Mouse (Mus musculus) testis, adult 2 months (tissue): ENCODE results near the gene Tiam1. TPM values are rescaled to one million over a fixed set of nuclear protein-coding genes. Genes with fewer than 3 reads are reported as not detected.

Experiments used
- H3K27ac ChIP-seq: fragments of 200-500 bp; 2 replicates; pipeline ENCODE4 v1.5.1; 2012; ENCODE audit warnings: low read depth, low read length; ENCODE audit not compliant: control insufficient read depth, insufficient read depth
- H3K27me3 ChIP-seq: fragments of 200-500 bp; 2 replicates; pipeline ENCODE4 v1.6.1; 2012; ENCODE audit warnings: mild to moderate bottlenecking, low read length, moderate library complexity; ENCODE audit not compliant: control insufficient read depth, insufficient read depth
- H3K36me3 ChIP-seq: fragments of 200-500 bp; 2 replicates; pipeline ENCODE4 v1.6.1; 2012; ENCODE audit warnings: mild to moderate bottlenecking, low read length; ENCODE audit not compliant: control insufficient read depth, insufficient read depth
- H3K4me1 ChIP-seq: fragments of 200-500 bp; 2 replicates; pipeline ENCODE4 v1.6.1; 2012; ENCODE audit warnings: low read length; ENCODE audit not compliant: control insufficient read depth, insufficient read depth
- H3K4me3 ChIP-seq: fragments of 200-500 bp; 2 replicates; pipeline ENCODE4 v1.5.1; 2012; ENCODE audit warnings: low read depth, mild to moderate bottlenecking, low read length, moderate library complexity, mixed read lengths; ENCODE audit not compliant: control insufficient read depth
- CTCF ChIP-seq: fragments of 200-500 bp; IDR thresholded peaks from 2 replicates; pipeline ENCODE4 v1.5.1; 2012; ENCODE audit warnings: low read depth, mild to moderate bottlenecking, inconsistent platforms, low read length, moderate library complexity; ENCODE audit not compliant: control insufficient read depth, insufficient read depth, insufficient replicate concordance
- POLR2A ChIP-seq: fragments of 200-500 bp; IDR thresholded peaks from 2 replicates; pipeline ENCODE4 v1.6.1; 2012; ENCODE audit warnings: low read depth, mild to moderate bottlenecking, inconsistent platforms, low read length, moderate library complexity; ENCODE audit not compliant: control insufficient read depth
- polyA plus RNA-seq: library from polyadenylated mRNA; depleted of rRNA; stranded (reverse); fragments of >200 nt; gene quantifications from 2 replicates; pipeline ENCODE4 v1.2.3, GENCODE M21; 2012; rRNA removed

Tiam1 gene
- polyA plus RNA-seq = 6.6 and 9.6 TPM in 2 replicates

GRCm38 (mm10) chr16:90143760-90144516 is at the start of gene Tiam1:
Tiam1 (minus strand) TSS chr16:90143769.
- Histone ChIP-seq H3K36me3 (no peaks in the 10 kb centered on the region), H3K27me3 (no peaks in the 10 kb centered on the region), H3K4me3 (peak within 1 kb of the TSS; percentile 78), H3K27ac (peak within 1 kb of the TSS; percentile 64), H3K4me1 (peaks cover 10% of the 10 kb centered on the region)
- TF ChIP-seq CTCF (no peak), POLR2A (peak; percentile 67)

- Histone ChIP-seq H3K36me3 (no peaks in the 10 kb centered on the region), H3K4me1 (no peaks in the 10 kb centered on the region), H3K4me3 (no peak overlapping the region), H3K27ac (no peak overlapping the region), H3K27me3 (no peaks in the 10 kb centered on the region)
- no peak for TF ChIP-seq POLR2A
- TF ChIP-seq CTCF = no peak
Observed at GRCm38 (mm10) chr16:90191289-90191688, 47.7 kb upstream of the Tiam1 start.

GRCm38 (mm10) chr16:90187453-90187852 is 43.9 kb upstream of the Tiam1 start:
- no peaks in the 10 kb centered on the region for H3K36me3 ChIP-seq
- no peaks in the 10 kb centered on the region for H3K4me1 ChIP-seq
- H3K27ac ChIP-seq = no peak overlapping the region
- H3K27me3 ChIP-seq = no peaks in the 10 kb centered on the region
- H3K4me3 ChIP-seq = no peak overlapping the region
- no peak for TF ChIP-seq POLR2A
- TF ChIP-seq CTCF = peak; percentile 16; the same call in 1 of the 2 replicates

- Histone ChIP-seq H3K4me3 (no peak overlapping the region), H3K4me1 (no peaks in the 10 kb centered on the region), H3K27me3 (no peaks in the 10 kb centered on the region), H3K27ac (no peak overlapping the region), H3K36me3 (no peaks in the 10 kb centered on the region)
- no peak for TF ChIP-seq POLR2A
- TF ChIP-seq CTCF = peak; percentile 72; the same call in 1 of the 2 replicates
Observed at GRCm38 (mm10) chr16:90185928-90186588, 42.5 kb upstream of the Tiam1 start.

- H3K27ac ChIP-seq = no peak overlapping the region
- H3K36me3 ChIP-seq = no peaks in the 10 kb centered on the region
- no peak for TF ChIP-seq POLR2A
- no peaks in the 10 kb centered on the region for H3K27me3 ChIP-seq
- no peaks in the 10 kb centered on the region for H3K4me1 ChIP-seq
- no peak overlapping the region for H3K4me3 ChIP-seq
Observed at GRCm38 (mm10) chr16:90184135-90184534, 40.6 kb upstream of the Tiam1 start.

GRCm38 (mm10) chr16:90181673-90182072 is 38.1 kb upstream of the Tiam1 start:
- Histone ChIP-seq H3K4me1 (no peaks in the 10 kb centered on the region), H3K27me3 (no peaks in the 10 kb centered on the region), H3K36me3 (no peaks in the 10 kb centered on the region), H3K4me3 (no peak overlapping the region), H3K27ac (no peak overlapping the region)
- TF ChIP-seq POLR2A = no peak

GRCm38 (mm10) chr16:90180975-90181374 is 37.4 kb upstream of the Tiam1 start:
- Histone ChIP-seq H3K4me3 (no peak overlapping the region), H3K36me3 (no peaks in the 10 kb centered on the region), H3K4me1 (no peaks in the 10 kb centered on the region), H3K27ac (no peak overlapping the region), H3K27me3 (no peaks in the 10 kb centered on the region)
- TF ChIP-seq POLR2A (no peak), CTCF (no peak)

- no peaks in the 10 kb centered on the region for H3K36me3 ChIP-seq
- TF ChIP-seq POLR2A = no peak
- no peak for TF ChIP-seq CTCF
- no peaks in the 10 kb centered on the region for H3K27me3 ChIP-seq
- no peaks in the 10 kb centered on the region for H3K4me1 ChIP-seq
- no peak overlapping the region for H3K27ac ChIP-seq
- no peak overlapping the region for H3K4me3 ChIP-seq
Observed at GRCm38 (mm10) chr16:90179892-90180291, 36.3 kb upstream of the Tiam1 start.
